Mouse (Mus musculus) fibroblast of lung, adult 2 months (primary cell): Measurements from ENCODE around the gene Rpp25l.

Source experiments
- DNase-seq: peaks from one replicate; pipeline ENCODE4 v3.0.0-alpha.2; 2011; ENCODE audit warnings: low read depth

Rpp25l gene

DNA sequence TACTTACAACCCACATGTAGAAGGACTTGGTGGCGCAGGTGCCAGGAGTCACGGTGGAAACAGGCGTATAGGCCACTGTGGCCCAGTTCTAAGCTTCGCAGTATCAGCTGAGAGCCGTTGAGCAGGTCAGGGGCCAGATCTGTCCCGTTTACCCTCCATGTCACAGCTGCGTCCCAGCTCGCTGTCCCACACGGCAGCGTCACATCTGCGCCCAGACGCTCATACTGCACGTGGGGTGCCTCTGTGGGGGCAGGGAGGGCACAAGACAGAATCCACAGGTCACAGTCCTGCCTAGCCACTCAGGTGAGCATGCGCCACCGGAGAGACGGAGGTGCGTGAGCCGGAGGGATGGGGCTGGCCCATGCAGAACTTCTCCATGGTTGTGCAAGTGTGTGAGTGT is 42.5 kb downstream of the Rpp25l start:
- DNase-seq = no peak

DNA sequence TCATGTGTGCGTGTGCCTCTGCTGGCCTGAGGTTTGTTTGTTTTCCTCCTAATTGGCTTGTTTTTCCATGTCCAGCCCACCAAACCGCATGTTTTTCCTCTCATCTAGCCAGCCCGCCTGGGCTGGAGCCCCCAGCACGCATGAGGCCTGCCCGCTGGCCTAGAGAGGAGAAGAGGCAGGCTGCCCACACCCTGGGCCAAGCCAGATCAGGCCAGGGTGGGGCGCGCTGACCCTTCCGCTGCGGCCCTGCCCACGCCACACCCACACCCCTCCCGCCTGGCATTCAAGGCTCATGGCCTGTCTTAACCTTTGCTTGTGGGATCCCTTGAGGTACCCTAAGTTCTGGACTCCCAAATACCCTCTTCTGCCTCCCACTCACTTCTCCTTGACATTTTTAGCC is 46.7 kb downstream of the Rpp25l start:
- DNase-seq = no peak

DNA sequence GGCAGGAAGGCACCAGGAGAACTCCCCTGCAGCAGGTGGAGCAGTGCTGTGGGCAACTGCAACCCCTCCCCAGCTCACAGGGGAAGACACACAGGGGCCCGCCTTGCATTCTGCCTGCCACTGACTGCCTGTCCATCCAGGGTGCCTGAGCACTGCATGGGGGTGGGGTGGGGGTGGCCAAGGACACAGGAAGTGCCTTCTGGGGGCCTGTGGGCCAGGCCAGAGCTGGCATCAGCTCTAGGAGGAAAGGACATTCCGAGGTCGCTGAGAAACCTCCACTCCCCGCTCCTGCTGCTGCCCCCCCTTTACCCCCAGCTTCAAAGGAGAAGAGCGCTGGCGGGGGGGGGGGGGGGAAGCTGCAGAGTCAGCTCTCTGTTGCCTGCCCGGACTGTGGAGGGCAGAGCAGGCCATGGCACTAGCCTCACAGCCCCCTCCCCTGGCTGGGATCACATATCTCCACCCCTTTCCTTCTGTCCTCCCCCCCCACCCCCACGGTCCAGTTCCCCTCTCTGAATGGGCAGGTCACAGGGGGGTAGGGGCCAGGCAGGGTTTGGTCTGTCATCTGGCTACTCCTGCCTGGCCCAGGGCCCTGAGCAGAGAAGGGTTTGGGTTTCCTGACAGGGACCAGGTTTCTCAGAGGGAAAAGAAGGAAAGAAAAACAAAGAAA is 48.2 kb downstream of the Rpp25l start:
- DNase-seq = no peak

DNA sequence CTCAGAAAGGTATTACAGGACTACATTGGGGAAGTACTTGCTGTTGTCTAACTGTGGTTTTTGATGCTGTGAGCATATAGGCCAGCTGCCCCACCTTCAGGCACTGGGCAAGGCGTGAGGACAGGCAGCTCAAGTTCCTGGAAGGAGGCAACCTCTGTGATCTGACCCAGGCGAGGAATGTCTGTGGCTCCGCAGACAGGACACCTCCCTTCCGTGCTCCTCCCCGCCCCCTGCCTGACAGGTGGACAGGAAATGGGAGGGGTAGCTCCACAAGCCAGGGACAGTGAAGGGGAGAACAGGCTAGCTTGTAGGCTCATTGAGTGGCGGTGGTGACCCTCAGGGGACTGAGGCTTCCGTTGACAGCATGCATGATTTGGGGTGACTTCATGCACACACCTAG is 48.8 kb downstream of the Rpp25l start:
- DNase-seq = no peak

DNA sequence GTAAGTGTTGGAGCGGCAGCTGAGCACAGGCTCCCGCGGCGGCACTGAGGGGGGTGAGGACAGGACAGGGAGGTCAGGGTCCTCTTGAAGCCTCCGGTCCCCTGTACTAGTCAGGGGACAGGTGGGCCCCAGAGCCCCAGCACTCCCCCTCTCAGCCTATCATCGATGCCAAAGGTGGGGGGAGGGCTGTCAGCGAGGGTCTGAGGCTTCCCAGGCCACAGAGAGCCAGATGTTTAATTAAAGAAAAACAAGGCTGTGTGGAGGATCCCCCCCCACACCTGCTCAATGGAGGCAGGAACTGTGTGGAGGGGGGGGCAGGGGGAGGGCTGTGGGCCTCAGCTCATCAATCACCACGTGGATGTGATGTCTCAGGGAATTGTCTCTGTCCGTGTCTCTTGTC is 49.7 kb downstream of the Rpp25l start:
- no peak for DNase-seq

DNA sequence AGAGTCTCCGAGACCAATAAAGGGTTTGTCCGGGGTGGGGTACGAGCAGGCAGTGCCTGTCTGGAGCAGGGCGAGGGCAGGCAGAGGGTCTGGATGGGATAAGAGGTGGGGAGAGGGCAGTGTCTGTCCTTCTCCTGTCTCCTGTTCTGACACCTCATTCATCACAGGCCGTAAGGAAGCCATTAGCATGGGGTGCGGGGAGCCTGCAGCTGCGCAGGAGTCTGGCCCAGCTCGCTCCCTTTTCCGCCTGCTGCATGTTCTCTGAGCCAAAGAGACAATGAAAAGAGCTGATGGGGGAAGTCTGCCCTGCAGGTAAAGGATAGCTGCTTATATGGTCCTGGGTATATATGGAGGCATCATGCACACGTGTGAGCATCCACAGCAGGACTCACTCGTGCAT is 50.6 kb downstream of the Rpp25l start:
- DNase-seq = no peak
